Mouse (Mus musculus): ENCODE data around the gene Pam16. TPM values are rescaled to one million over a fixed set of nuclear protein-coding genes. Genes with fewer than 3 reads are reported as not detected.

Gene Pam16
- polyA plus RNA-seq, 1 experiment = 40.4 TPM

GRCm38 (mm10) chr16:4649211-4649610, 24.4 kb upstream of the Pam16 start:
- DNase-seq = no peak
- no peaks in the 10 kb centered on the region for H3K27me3 ChIP-seq (ENCODE audit: control insufficient read depth, insufficient read depth, low read length)
- WGBS = 96% methylated on average over 5 of the region's 5 CpGs
- no peaks in the 10 kb centered on the region for H3K4me1 ChIP-seq (replicated peaks; ENCODE audit: control insufficient read depth, insufficient read depth, low read length)
- TF ChIP-seq CTCF (IDR thresholded peaks at IDR 0.05; ENCODE audit: borderline replicate concordance, control insufficient read depth, extremely low read depth, insufficient read depth, low read length, poor library complexity) (no peak), POLR2A (IDR thresholded peaks at IDR 0.05; ENCODE audit: control insufficient read depth, extremely low read depth, insufficient read depth, low read length, poor library complexity) (no peak)
- no peak overlapping the region for H3K27ac ChIP-seq (ENCODE audit: control insufficient read depth, insufficient read depth, low read length)
- no peak overlapping the region for H3K4me3 ChIP-seq (ENCODE audit: control insufficient read depth, insufficient read depth, low read length)
- peaks cover 30% of the 10 kb centered on the region for H3K36me3 ChIP-seq (ENCODE audit: control insufficient read depth, insufficient read depth, low read length)

GRCm38 (mm10) chr16:4648416-4649023, 23.7 kb upstream of the Pam16 start:
- peaks cover 30% of the 10 kb centered on the region for H3K36me3 ChIP-seq (ENCODE audit: control insufficient read depth, insufficient read depth, low read length)
- H3K4me3 ChIP-seq (ENCODE audit: control insufficient read depth, insufficient read depth, low read length) = no peak overlapping the region
- WGBS = 97% methylated on average over 28 of the region's 28 CpGs
- no peak for TF ChIP-seq CTCF (IDR thresholded peaks at IDR 0.05; ENCODE audit: borderline replicate concordance, control insufficient read depth, extremely low read depth, insufficient read depth, low read length, poor library complexity)
- TF ChIP-seq POLR2A (IDR thresholded peaks at IDR 0.05; ENCODE audit: control insufficient read depth, extremely low read depth, insufficient read depth, low read length, poor library complexity) = no peak
- DNase-seq = no peak
- no peak overlapping the region for H3K27ac ChIP-seq (ENCODE audit: control insufficient read depth, insufficient read depth, low read length)
- no peaks in the 10 kb centered on the region for H3K4me1 ChIP-seq (replicated peaks; ENCODE audit: control insufficient read depth, insufficient read depth, low read length)
- H3K27me3 ChIP-seq (ENCODE audit: control insufficient read depth, insufficient read depth, low read length) = no peaks in the 10 kb centered on the region

DNA sequence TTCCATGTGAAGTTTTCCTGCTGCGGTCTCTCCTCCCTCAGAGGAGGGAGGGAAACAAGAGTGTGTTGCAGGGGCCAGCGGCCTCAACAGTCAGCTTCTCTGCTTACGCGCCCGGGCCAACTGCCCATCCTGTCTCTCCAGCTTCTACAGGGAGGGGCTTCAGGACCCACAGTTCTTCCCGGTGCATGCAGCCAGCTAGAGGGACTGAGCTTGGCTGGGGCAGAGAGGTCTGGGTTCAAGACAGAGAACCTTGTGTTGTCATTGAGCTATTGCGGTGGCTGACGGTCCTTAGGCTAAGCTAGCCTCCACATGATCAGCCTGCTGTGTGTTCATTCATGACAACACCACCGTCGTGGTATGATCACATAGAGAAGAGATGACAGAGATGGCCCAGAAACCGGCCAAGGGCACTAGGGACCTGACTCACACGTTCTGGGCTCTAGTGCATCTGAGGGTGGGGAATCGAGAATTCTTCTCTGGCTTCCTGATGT, 22.9 kb upstream of the Pam16 start:
- H3K4me1 ChIP-seq (replicated peaks; ENCODE audit: control insufficient read depth, insufficient read depth, low read length) = no peaks in the 10 kb centered on the region
- no peaks in the 10 kb centered on the region for H3K27me3 ChIP-seq (ENCODE audit: control insufficient read depth, insufficient read depth, low read length)
- peaks cover 26% of the 10 kb centered on the region for H3K36me3 ChIP-seq (ENCODE audit: control insufficient read depth, insufficient read depth, low read length)
- no peak for TF ChIP-seq POLR2A (IDR thresholded peaks at IDR 0.05; ENCODE audit: control insufficient read depth, extremely low read depth, insufficient read depth, low read length, poor library complexity)
- no peak for TF ChIP-seq CTCF (IDR thresholded peaks at IDR 0.05; ENCODE audit: borderline replicate concordance, control insufficient read depth, extremely low read depth, insufficient read depth, low read length, poor library complexity)
- H3K27ac ChIP-seq (ENCODE audit: control insufficient read depth, insufficient read depth, low read length) = no peak overlapping the region
- DNase-seq = no peak
- 91% methylated on average over 13 of the region's 13 CpGs for WGBS
- H3K4me3 ChIP-seq (ENCODE audit: control insufficient read depth, insufficient read depth, low read length) = no peak overlapping the region

DNA sequence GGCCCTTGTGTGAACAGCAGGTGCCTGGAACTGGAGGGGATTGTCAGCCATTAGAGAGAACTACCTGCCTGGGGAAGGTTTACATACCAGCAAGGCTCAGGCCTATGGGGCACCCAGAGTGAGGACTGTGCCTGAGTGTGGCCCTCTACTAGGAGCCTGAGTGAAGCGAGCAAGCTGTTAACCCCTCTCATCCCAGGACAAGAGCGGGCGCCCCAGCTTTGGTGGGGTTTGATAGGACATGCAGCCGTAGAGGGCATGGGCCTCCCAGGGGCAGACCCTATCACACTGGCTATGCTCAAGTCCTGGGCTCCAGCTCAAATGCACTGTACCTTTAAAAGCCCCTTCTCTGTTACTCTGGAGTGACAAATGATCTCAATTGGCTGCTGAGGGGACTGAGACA, 22.0 kb upstream of the Pam16 start:
- no peaks in the 10 kb centered on the region for H3K27me3 ChIP-seq (ENCODE audit: control insufficient read depth, insufficient read depth, low read length)
- WGBS = 94% methylated on average over 4 of the region's 4 CpGs
- H3K27ac ChIP-seq (ENCODE audit: control insufficient read depth, insufficient read depth, low read length) = no peak overlapping the region
- no peak for DNase-seq
- H3K4me3 ChIP-seq (ENCODE audit: control insufficient read depth, insufficient read depth, low read length) = no peak overlapping the region
- no peak for TF ChIP-seq CTCF (IDR thresholded peaks at IDR 0.05; ENCODE audit: borderline replicate concordance, control insufficient read depth, extremely low read depth, insufficient read depth, low read length, poor library complexity)
- TF ChIP-seq POLR2A (IDR thresholded peaks at IDR 0.05; ENCODE audit: control insufficient read depth, extremely low read depth, insufficient read depth, low read length, poor library complexity) = no peak
- no peaks in the 10 kb centered on the region for H3K4me1 ChIP-seq (replicated peaks; ENCODE audit: control insufficient read depth, insufficient read depth, low read length)
- peaks cover 18% of the 10 kb centered on the region for H3K36me3 ChIP-seq (ENCODE audit: control insufficient read depth, insufficient read depth, low read length)

DNA sequence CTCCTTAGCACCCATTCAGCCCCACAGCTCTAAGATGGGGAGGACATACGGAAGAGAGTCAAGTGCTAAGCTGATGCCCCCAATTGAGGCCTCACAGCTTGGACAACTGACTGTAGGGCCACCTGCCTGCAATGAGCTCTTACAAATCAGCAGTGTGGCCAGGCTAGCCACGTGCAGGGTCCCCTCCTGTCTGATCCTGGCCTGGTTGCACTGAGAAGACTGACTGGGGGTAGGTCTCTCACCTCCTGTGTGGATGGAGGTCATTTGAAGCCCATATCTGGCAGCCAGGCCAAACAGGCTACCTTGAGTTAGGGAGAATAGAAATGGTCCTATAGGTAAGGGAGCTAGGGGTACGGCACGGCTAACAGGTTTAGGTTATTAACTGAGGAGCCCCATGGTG, 21.1 kb upstream of the Pam16 start:
- H3K4me1 ChIP-seq (replicated peaks; ENCODE audit: control insufficient read depth, insufficient read depth, low read length) = no peaks in the 10 kb centered on the region

GRCm38 (mm10) chr16:4643670-4644419, 19.1 kb upstream of the Pam16 start:
- H3K27me3 ChIP-seq (ENCODE audit: control insufficient read depth, insufficient read depth, low read length) = no peaks in the 10 kb centered on the region
- 93% methylated on average over 11 of the region's 11 CpGs for WGBS
- no peaks in the 10 kb centered on the region for H3K4me1 ChIP-seq (replicated peaks; ENCODE audit: control insufficient read depth, insufficient read depth, low read length)
- H3K27ac ChIP-seq (ENCODE audit: control insufficient read depth, insufficient read depth, low read length) = no peak overlapping the region
- peaks cover 8% of the 10 kb centered on the region; the same call in 1 of the 2 replicates for H3K36me3 ChIP-seq (ENCODE audit: control insufficient read depth, insufficient read depth, low read length)
- no peak for TF ChIP-seq CTCF (IDR thresholded peaks at IDR 0.05; ENCODE audit: borderline replicate concordance, control insufficient read depth, extremely low read depth, insufficient read depth, low read length, poor library complexity)
- no peak for TF ChIP-seq POLR2A (IDR thresholded peaks at IDR 0.05; ENCODE audit: control insufficient read depth, extremely low read depth, insufficient read depth, low read length, poor library complexity)
- DNase-seq = no peak
- H3K4me3 ChIP-seq (ENCODE audit: control insufficient read depth, insufficient read depth, low read length) = no peak overlapping the region

More for the DNA sequence above, 21.1 kb upstream of the Pam16 start:
- Histone ChIP-seq H3K27me3 (ENCODE audit: control insufficient read depth, insufficient read depth, low read length) (no peaks in the 10 kb centered on the region), H3K27ac (ENCODE audit: control insufficient read depth, insufficient read depth, low read length) (no peak overlapping the region), H3K36me3 (ENCODE audit: control insufficient read depth, insufficient read depth, low read length) (peaks cover 9% of the 10 kb centered on the region), H3K4me3 (ENCODE audit: control insufficient read depth, insufficient read depth, low read length) (no peak overlapping the region)
- WGBS = 90% methylated on average over 4 of the region's 4 CpGs
- TF ChIP-seq POLR2A (IDR thresholded peaks at IDR 0.05; ENCODE audit: control insufficient read depth, extremely low read depth, insufficient read depth, low read length, poor library complexity) = no peak
- TF ChIP-seq CTCF (IDR thresholded peaks at IDR 0.05; ENCODE audit: borderline replicate concordance, control insufficient read depth, extremely low read depth, insufficient read depth, low read length, poor library complexity) = no peak
- DNase-seq = no peak

Data from thymus, adult 2 months (tissue).